Mouse (Mus musculus) forebrain, embryonic 15.5 days (tissue): ENCODE data around the gene Blzf1. TPM values are rescaled to one million over a fixed set of nuclear protein-coding genes. Genes with fewer than 3 reads are reported as not detected.

Source experiments
- ATAC-seq: fragments of 200-750 bp; cut with Nextera tagmentation; replicated peaks from 2 replicates; pipeline ENCODE4 v1.8.0; 2017; ENCODE audit warnings: mild to moderate bottlenecking, moderate TSS enrichment, moderate library complexity
- H3K27ac ChIP-seq: fragments of 300-500 bp; sonication (generic); replicated peaks from 2 replicates; pipeline ENCODE4 v1.5.1; 2015; ENCODE audit warnings: mild to moderate bottlenecking, inconsistent platforms
- H3K27me3 ChIP-seq: fragments of 300-500 bp; sonication (generic); 2 replicates; pipeline ENCODE4 v1.6.1; 2015; ENCODE audit warnings: inconsistent platforms
- H3K36me3 ChIP-seq: fragments of 300-500 bp; sonication (generic); 2 replicates; pipeline ENCODE4 v1.6.1; 2015; ENCODE audit warnings: mild to moderate bottlenecking, inconsistent platforms
- H3K4me1 ChIP-seq: fragments of 300-500 bp; sonication (generic); 2 replicates; pipeline ENCODE4 v1.6.1; 2015; ENCODE audit warnings: inconsistent platforms
- H3K4me2 ChIP-seq: fragments of 300-500 bp; sonication (generic); replicated peaks from 2 replicates; pipeline ENCODE4 v1.6.1; 2015; ENCODE audit warnings: mild to moderate bottlenecking, inconsistent platforms
- H3K4me3 ChIP-seq: fragments of 300-500 bp; sonication (generic); 2 replicates; pipeline ENCODE4 v1.5.1; 2015; ENCODE audit warnings: mild to moderate bottlenecking, inconsistent platforms
- H3K9ac ChIP-seq: fragments of 300-500 bp; sonication (generic); replicated peaks from 2 replicates; pipeline ENCODE4 v1.6.1; 2015; ENCODE audit warnings: mild to moderate bottlenecking, inconsistent platforms
- H3K9me3 ChIP-seq: fragments of 300-500 bp; sonication (generic); 2 replicates; pipeline ENCODE4 v1.6.1; 2016; ENCODE audit warnings: inconsistent platforms
- WGBS: fragments of 180-500 bp; shearing (Covaris S2); methylation state at CpG from one replicate; pipeline ENCODE4 v1.1.7; 2015; ENCODE audit warnings: mixed read lengths; 5-methylcytosine and 5-hydroxymethylcytosine counted together
- polyA plus RNA-seq: library from polyadenylated mRNA; unstranded; fragments of >200 nt; fragmentation: Nextera tagmentation; extraction: Ambion mirVana; gene quantifications from 2 replicates; pipeline ENCODE4 v1.2.1, GENCODE M21; 2015

Gene Blzf1
- polyA plus RNA-seq, 1 experiment from 2014 or later, result 29.1 TPM

DNA sequence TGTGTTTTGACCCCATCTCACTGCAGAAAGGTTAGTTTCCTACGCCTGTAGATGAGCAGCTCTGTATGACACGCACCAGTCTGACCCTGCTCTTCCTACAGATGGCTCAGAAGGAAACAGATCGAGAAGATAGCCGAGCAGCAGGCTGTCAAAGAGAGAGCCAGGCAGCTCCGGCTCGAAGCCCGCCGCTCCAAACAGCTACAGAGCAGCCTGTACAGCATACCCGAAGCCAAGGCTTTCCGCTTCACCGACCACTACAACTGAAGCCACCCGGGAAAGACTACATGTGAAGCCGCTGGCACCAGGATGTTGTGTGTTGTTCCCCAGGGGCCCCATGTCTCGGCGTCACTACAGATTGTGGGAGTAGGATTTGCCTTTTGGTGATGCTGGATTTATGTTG lies 19.9 kb downstream of the Blzf1 start:
- Histone ChIP-seq H3K9ac (no peak overlapping the region), H3K4me1 (no peaks in the 10 kb centered on the region), H3K4me3 (no peak overlapping the region), H3K4me2 (no peak overlapping the region), H3K36me3 (peaks cover 28% of the 10 kb centered on the region), H3K27ac (no peak overlapping the region), H3K9me3 (no peaks in the 10 kb centered on the region), H3K27me3 (no peaks in the 10 kb centered on the region)
- WGBS, result 59% methylated on average over 15 of the region's 15 CpGs
- peak; percentile 71 for ATAC-seq

DNA sequence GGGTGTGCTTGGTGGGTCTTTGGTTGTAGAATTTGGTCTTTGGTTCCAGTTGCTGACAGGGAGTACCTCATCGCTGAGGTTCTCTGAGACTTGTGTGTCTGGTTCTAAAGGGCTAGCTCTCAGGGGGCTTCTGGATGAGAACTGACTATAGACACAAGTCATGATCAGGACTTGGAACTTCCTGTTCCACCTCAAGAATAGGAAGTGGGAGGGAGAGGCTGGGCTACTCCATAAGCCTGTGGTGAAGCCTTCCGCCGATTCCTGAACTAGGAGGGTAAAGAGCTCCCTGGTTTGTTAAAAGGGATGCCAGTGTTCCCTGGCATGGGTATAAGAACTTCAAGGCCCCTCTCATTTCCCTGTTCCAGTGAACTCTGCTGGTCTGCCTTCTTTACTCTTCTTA lies 23.3 kb downstream of the Blzf1 start:
- Histone ChIP-seq H3K4me3 (no peak overlapping the region), H3K36me3 (peaks cover 7% of the 10 kb centered on the region; the same call in 1 of the 2 replicates), H3K4me1 (no peaks in the 10 kb centered on the region), H3K27me3 (no peaks in the 10 kb centered on the region), H3K9ac (no peak overlapping the region), H3K27ac (no peak overlapping the region), H3K9me3 (no peaks in the 10 kb centered on the region), H3K4me2 (no peak overlapping the region)
- no peak for ATAC-seq
- WGBS, result 91% methylated on average over 3 of the region's 3 CpGs

DNA sequence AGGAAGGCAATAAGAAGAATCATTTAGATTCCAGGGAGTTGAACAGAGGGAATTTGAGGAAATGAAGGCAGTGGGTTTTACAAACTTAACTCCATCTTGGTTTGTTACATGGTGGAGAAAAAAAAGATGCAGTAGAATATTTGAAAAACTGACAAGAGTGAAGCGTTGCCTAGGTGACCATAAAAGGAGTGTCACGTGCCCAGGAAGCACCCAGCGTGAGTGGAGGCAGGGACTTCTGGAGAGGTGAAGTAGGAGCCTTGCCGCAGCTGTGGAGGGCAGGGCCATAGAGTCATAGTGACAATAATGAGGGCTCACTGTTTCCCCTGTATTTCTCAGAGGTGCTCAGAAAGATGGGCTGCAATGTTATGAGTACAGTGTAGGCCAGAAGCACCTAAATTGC lies 28.0 kb downstream of the Blzf1 start:
- Histone ChIP-seq H3K4me2 (no peak overlapping the region), H3K27ac (no peak overlapping the region), H3K9ac (no peak overlapping the region), H3K9me3 (no peaks in the 10 kb centered on the region), H3K4me3 (no peak overlapping the region), H3K27me3 (no peaks in the 10 kb centered on the region), H3K36me3 (peaks cover 7% of the 10 kb centered on the region; the same call in 1 of the 2 replicates), H3K4me1 (peaks cover 6% of the 10 kb centered on the region; the same call in 1 of the 2 replicates)
- 82% methylated on average over 4 of the region's 4 CpGs for WGBS
- no peak for ATAC-seq

DNA sequence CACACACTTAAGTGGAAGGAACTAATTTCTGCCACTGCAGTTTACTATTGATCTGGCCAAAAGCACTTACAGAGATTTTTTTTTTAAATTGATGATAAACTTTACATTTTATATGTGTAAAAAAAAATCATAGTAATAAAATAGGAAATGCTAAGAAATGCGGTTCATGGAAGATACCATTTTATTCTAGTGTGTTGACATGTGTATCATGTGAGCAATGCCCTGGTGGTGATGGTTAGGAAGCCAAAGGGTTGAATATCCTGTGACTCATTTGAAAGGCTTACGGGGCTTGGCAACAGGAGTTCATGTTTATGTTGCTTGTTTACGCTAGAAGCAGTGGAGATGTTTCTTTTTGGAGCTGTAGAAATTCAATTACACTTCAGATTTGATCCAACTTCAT lies 30.7 kb downstream of the Blzf1 start:
- 0 out of 2 replicates have a peak, but pooled peaks cover 3% of the 10 kb centered on the region for H3K36me3 ChIP-seq
- ATAC-seq, result no peak
- WGBS, result 92% methylated on average over 3 of the region's 3 CpGs
- H3K27me3 ChIP-seq, result no peaks in the 10 kb centered on the region
- no peak overlapping the region for H3K4me2 ChIP-seq
- H3K9me3 ChIP-seq, result no peaks in the 10 kb centered on the region
- H3K9ac ChIP-seq, result no peak overlapping the region
- H3K4me1 ChIP-seq, result peaks cover 6% of the 10 kb centered on the region; the same call in 1 of the 2 replicates
- no peak overlapping the region for H3K27ac ChIP-seq
- no peak overlapping the region for H3K4me3 ChIP-seq

DNA sequence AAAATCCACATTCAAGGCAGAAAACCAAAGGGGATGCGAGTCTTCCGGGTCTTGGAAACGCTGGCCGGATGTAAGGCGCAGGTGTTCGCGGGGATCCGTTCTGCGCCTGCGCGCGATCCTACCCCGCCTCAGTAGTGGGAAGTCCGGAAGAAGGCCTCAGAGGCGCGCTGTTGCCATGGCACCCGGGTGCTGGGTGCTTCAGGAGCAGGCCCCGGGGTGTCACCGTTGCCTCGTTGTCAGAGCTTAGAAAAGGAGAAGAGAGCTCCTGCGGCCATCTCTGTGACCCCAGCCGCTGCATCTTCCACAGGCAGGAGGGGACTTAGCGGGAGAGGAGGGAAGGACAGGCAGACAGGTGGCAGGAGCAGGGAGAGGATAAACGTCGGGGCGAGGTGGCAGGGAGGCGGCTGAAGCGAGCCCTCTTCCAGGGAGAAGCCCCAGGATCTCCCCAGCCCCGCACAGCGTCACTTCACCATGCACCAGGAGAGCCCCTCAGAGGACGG lies 31.8 kb downstream of the Blzf1 start, which contains the start of gene Ccdc181:
TSS of gene Ccdc181 (plus strand) at position 131 of the 500 bp plus-strand sequence.
- H3K9me3 ChIP-seq, result no peaks in the 10 kb centered on the region
- H3K4me2 ChIP-seq, result peak within 1 kb of the TSS; percentile 84
- H3K4me1 ChIP-seq, result peaks cover 6% of the 10 kb centered on the region; the same call in 1 of the 2 replicates
- no peaks in the 10 kb centered on the region for H3K27me3 ChIP-seq
- peak within 1 kb of the TSS; percentile 87 for H3K27ac ChIP-seq
- H3K36me3 ChIP-seq, result 0 out of 2 replicates have a peak, but pooled peaks cover 3% of the 10 kb centered on the region
- H3K9ac ChIP-seq, result peak within 1 kb of the TSS; percentile 75
- WGBS, result under 1% methylated on average over 31 of the region's 31 CpGs
- H3K4me3 ChIP-seq, result peak within 1 kb of the TSS; percentile 77
- peak; percentile 100 for ATAC-seq

DNA sequence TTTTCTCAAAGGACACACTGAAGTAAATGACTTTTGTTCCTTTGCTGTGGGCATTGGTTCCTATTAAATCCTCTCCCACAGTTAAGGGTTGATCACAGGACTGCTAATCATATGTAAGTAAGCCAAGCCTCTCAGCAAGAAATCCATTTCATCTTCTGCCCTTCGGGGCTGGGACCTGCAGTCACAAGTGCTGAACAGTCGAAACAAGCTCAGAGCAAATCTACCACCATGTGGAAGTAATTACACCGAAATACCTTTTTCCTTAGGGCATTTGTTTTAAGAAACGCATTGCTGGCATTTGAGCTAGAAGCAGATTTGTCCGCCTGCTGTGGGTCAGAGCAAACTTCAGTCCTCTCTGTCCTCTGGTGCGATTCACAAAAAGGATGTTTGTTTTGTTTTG lies 33.6 kb downstream of the Blzf1 start:
- H3K4me2 ChIP-seq, result no peak overlapping the region
- H3K4me3 ChIP-seq, result no peak overlapping the region
- H3K27me3 ChIP-seq, result no peaks in the 10 kb centered on the region
- no peak overlapping the region for H3K27ac ChIP-seq
- no peak for ATAC-seq
- H3K9ac ChIP-seq, result no peak overlapping the region
- H3K36me3 ChIP-seq, result no peaks in the 10 kb centered on the region
- no peaks in the 10 kb centered on the region for H3K9me3 ChIP-seq
- 84% methylated on average over 6 of the region's 6 CpGs for WGBS
- peaks cover 6% of the 10 kb centered on the region; the same call in 1 of the 2 replicates for H3K4me1 ChIP-seq

DNA sequence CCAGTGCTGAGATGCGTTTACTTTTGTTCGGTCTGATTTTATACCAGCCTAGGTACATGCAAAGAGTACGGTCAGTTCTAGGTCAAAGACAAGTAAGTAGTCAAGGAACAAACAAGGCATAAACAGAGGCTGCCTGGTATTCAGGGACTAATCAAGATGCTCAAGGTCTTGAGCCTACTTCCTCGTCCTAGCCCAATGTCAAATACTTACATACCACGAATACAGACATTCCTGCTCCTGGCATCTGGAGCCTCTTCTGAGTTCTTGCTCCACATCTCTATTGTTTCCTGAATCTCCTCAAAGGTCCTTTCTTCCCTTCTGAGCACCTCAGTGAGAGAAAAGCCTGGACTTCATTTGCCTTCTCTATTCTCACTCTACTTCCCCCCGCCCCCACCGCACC lies 36.3 kb downstream of the Blzf1 start:
- no peak for ATAC-seq
- no peak overlapping the region for H3K4me2 ChIP-seq
- no peak overlapping the region for H3K27ac ChIP-seq
- no peaks in the 10 kb centered on the region for H3K36me3 ChIP-seq
- no peaks in the 10 kb centered on the region for H3K9me3 ChIP-seq
- peaks cover 4% of the 10 kb centered on the region; the same call in 1 of the 2 replicates for H3K4me1 ChIP-seq
- no peak overlapping the region for H3K4me3 ChIP-seq
- WGBS, result 88% methylated on average over 7 of the region's 7 CpGs
- H3K9ac ChIP-seq, result no peak overlapping the region
- no peaks in the 10 kb centered on the region for H3K27me3 ChIP-seq

DNA sequence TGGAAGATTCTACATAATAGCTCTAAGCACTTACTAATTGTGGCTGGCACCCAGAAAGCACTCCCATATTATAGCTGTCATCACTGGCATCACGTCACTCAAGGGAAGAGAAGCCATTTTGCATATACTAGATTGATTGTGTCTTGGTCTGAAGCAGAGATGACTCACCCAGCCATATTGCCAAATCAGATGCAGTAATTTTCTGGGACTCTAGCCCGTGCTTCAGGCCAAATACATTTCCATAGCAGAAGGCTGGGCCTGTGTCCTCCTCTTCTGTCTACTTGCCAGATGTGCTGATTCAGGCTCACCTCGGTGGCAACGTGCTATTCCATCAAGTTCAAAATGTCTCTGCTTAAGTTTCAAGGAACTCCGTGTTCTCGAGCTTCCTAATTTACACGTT lies 45.7 kb downstream of the Blzf1 start:
- H3K27ac ChIP-seq, result no peak overlapping the region
- no peaks in the 10 kb centered on the region for H3K9me3 ChIP-seq
- H3K4me1 ChIP-seq, result no peaks in the 10 kb centered on the region
- ATAC-seq, result peak; percentile 69
- H3K9ac ChIP-seq, result no peak overlapping the region
- H3K4me3 ChIP-seq, result no peak overlapping the region
- H3K4me2 ChIP-seq, result no peak overlapping the region
- 86% methylated on average over 7 of the region's 7 CpGs for WGBS
- no peaks in the 10 kb centered on the region for H3K27me3 ChIP-seq
- 0 out of 2 replicates have a peak, but pooled peaks cover 8% of the 10 kb centered on the region for H3K36me3 ChIP-seq

DNA sequence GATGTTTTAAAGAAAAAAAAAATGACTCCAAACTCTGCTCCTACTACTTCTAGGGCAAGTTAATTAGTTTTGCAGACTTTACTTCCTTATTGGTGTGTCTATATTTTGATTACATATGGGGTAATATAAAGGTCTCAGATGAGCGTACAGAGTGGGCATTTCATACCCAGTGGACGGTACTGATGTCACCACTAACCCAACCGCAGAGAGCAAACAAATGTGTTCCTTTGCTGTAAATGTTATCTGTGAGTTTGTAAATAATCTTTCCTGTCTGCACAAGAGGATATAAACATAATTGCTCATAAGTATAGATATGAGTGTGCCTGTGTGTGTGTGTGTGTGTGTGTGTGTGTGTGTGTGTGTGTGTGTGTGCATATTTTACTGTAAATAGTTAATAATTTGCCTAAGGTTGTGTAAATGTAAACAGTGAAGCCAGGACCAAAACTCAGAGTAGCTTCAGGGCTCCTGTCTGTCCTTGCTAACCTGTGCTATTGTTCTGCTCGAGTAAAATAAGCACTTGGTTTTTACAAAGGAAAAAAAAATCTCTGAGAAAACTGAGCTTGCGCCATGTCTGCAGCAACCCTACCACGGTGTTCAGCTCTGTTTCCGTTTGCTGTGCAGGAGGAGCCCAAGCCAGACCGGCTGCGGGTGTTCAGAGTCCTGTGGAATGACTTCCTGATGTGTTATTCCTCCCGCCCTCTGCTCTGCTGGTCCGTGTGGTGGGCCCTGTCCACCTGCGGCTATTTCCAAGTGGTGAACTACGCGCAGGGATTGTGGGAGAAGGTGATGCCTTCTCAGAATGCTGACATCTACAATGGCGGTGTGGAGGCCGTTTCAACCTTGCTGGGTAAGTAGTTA lies 46.9 kb downstream of the Blzf1 start:
- Histone ChIP-seq H3K9me3 (no peaks in the 10 kb centered on the region), H3K27me3 (no peaks in the 10 kb centered on the region), H3K9ac (no peak overlapping the region), H3K4me1 (no peaks in the 10 kb centered on the region), H3K4me2 (no peak overlapping the region), H3K4me3 (no peak overlapping the region), H3K27ac (no peak overlapping the region), H3K36me3 (0 out of 2 replicates have a peak, but pooled peaks cover 8% of the 10 kb centered on the region)
- no peak for ATAC-seq
- 90% methylated on average over 16 of the region's 16 CpGs for WGBS

DNA sequence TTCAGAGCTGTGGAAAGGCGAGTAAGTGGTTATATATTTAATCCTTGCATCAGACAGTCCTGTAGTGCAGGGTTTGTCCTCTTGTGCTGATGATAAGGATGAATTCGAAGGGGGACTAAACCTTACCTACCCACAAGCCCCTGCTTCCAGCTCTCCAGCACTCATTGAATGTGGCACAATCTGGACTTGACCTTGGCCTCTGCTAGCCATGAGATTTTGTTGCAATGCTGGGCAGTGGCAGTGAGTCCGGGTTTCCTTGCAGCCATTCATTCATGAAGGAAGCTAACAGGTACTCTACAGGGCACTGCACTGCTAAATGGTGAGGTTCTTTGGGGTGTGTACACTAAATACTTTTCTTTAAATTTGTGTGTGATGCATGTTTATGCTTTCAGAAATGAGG lies 52.5 kb downstream of the Blzf1 start:
- Histone ChIP-seq H3K27ac (no peak overlapping the region), H3K36me3 (no peaks in the 10 kb centered on the region), H3K27me3 (no peaks in the 10 kb centered on the region), H3K9ac (no peak overlapping the region), H3K4me1 (peaks cover 11% of the 10 kb centered on the region), H3K4me3 (no peak overlapping the region), H3K4me2 (no peak overlapping the region), H3K9me3 (no peaks in the 10 kb centered on the region)
- WGBS, result 77% methylated on average over 3 of the region's 3 CpGs
- no peak for ATAC-seq

DNA sequence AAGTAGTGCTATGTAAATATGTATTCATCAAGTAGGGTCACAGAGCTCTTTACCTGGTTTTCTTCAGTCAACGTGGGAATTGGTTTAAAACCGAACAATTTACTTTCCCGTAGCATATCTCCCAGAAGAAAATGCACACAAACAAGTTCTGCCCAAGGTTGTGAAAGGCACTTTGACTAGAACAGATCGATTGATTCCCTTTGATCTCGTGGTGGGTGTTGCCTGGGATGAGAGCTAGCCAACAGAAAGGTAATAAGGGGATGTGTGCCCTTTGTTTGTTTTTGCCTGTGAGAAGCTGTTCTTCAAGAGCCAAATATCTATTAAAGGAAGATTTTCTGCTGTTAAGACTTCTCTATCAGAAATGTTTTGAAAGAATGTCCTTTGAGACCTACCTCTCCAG lies 54.7 kb downstream of the Blzf1 start:
- no peak overlapping the region for H3K9ac ChIP-seq
- H3K4me3 ChIP-seq, result no peak overlapping the region
- no peak for ATAC-seq
- no peaks in the 10 kb centered on the region for H3K36me3 ChIP-seq
- peaks cover 22% of the 10 kb centered on the region for H3K4me1 ChIP-seq
- H3K27me3 ChIP-seq, result no peaks in the 10 kb centered on the region
- no peak overlapping the region for H3K4me2 ChIP-seq
- no peak overlapping the region for H3K27ac ChIP-seq
- H3K9me3 ChIP-seq, result no peaks in the 10 kb centered on the region
- WGBS, result 85% methylated on average over 5 of the region's 5 CpGs

DNA sequence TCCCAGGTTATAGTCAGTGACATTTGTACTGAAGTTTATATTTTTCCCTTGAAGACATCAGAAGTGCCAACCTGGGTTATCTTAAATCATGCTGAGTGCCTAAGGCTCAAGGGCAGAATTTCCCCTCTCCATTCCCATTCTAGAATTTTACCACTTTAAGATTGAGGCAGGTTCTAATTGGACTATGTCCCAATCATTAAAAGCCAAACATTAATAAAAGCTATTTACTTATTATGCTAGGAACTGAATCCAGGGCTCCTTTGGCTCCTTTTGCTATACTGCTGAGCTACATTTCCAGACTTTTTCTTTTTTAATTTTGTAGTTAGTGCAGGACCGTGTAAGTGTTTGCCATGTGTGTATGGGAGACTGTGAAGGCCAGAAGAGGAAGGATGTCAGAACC lies 55.9 kb downstream of the Blzf1 start:
- Histone ChIP-seq H3K36me3 (no peaks in the 10 kb centered on the region), H3K27ac (no peak overlapping the region), H3K4me3 (no peak overlapping the region), H3K4me2 (no peak overlapping the region), H3K4me1 (peaks cover 22% of the 10 kb centered on the region), H3K27me3 (0 out of 2 replicates have a peak, but pooled peaks cover 2% of the 10 kb centered on the region), H3K9ac (no peak overlapping the region), H3K9me3 (no peaks in the 10 kb centered on the region)
- ATAC-seq, result no peak
- 90% methylated on average over 1 of the region's 1 CpGs for WGBS
